Mouse (Mus musculus) thymus, adult 2 months (tissue): ENCODE results near the gene Tmem245. TPM values are rescaled to one million over a fixed set of nuclear protein-coding genes. Genes with fewer than 3 reads are reported as not detected.

ENCODE experiments used
- DNase-seq: peaks from one replicate; pipeline ENCODE4 v3.0.0; 2021
- H3K27ac ChIP-seq: fragments of 200-500 bp; 2 replicates; pipeline ENCODE4 v1.5.1; 2012; ENCODE audit warnings: low read length, control low read depth; ENCODE audit not compliant: control insufficient read depth, insufficient read depth
- H3K27me3 ChIP-seq: fragments of 200-500 bp; 2 replicates; pipeline ENCODE4 v1.6.1; 2012; ENCODE audit warnings: mild to moderate bottlenecking, low read length, moderate library complexity, mixed read lengths; ENCODE audit not compliant: control insufficient read depth, insufficient read depth
- H3K36me3 ChIP-seq: fragments of 200-500 bp; 2 replicates; pipeline ENCODE4 v1.6.1; 2012; ENCODE audit warnings: mild to moderate bottlenecking, low read length, moderate library complexity; ENCODE audit not compliant: control insufficient read depth, insufficient read depth
- H3K4me1 ChIP-seq: fragments of 200-500 bp; replicated peaks from 2 replicates; pipeline ENCODE4 v1.6.1; 2012; ENCODE audit warnings: low read length; ENCODE audit not compliant: control insufficient read depth, insufficient read depth
- H3K4me3 ChIP-seq: fragments of 200-500 bp; 2 replicates; pipeline ENCODE4 v1.5.1; 2012; ENCODE audit warnings: mild to moderate bottlenecking, low read length, control low read depth, moderate library complexity; ENCODE audit not compliant: control insufficient read depth, insufficient read depth
- CTCF ChIP-seq: fragments of 200-500 bp; IDR thresholded peaks from 2 replicates; pipeline ENCODE4 v1.5.1; 2012; ENCODE audit warnings: mild to moderate bottlenecking, control low read depth, low read length, moderate library complexity, borderline replicate concordance; ENCODE audit not compliant: control insufficient read depth, poor library complexity, insufficient read depth; ENCODE audit errors: extremely low read depth
- POLR2A ChIP-seq: fragments of 200-500 bp; IDR thresholded peaks from 2 replicates; pipeline ENCODE4 v1.6.1; 2012; ENCODE audit warnings: mild to moderate bottlenecking, low read length, control low read depth, moderate library complexity; ENCODE audit not compliant: control insufficient read depth, poor library complexity, insufficient read depth; ENCODE audit errors: extremely low read depth
- WGBS: fragments of 180-500 bp; shearing (Covaris S2); methylation state at CpG from one replicate; pipeline ENCODE4 v1.1.7; 2018; 5-methylcytosine and 5-hydroxymethylcytosine counted together
- polyA plus RNA-seq: library from polyadenylated mRNA; depleted of rRNA; stranded (reverse); fragments of >200 nt; gene quantifications from 2 replicates; pipeline ENCODE4 v1.2.3, GENCODE M21; 2012

Gene Tmem245
- polyA plus RNA-seq, 1 experiment = 27.2 TPM

DNA sequence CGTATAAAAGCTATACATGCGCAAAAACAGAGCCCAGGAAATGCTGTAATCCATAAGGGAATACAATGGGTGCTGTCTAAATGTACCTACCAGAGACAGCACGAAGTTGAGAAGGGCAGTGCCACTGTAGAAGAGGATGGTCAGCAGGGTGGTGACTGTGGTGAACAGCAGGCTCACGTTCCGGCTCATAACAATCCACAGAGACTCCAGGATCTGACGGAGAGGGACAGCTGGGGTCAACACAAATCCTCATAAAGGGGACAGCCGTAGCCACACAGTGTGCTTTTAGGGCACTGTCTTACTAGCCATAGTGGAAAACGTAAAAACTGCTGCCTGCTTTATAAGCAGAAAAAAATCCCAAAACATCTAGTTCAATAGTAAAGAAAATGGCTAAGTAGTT lies 48.0 kb downstream of the Tmem245 start:
- 97% methylated on average over 8 of the region's 8 CpGs for WGBS
- no peaks in the 10 kb centered on the region for H3K4me1 ChIP-seq
- H3K36me3 ChIP-seq = peaks cover 31% of the 10 kb centered on the region
- no peak for DNase-seq
- H3K27me3 ChIP-seq = no peaks in the 10 kb centered on the region
- no peak overlapping the region for H3K4me3 ChIP-seq
- no peak for TF ChIP-seq POLR2A
- no peak for TF ChIP-seq CTCF
- H3K27ac ChIP-seq = no peak overlapping the region

DNA sequence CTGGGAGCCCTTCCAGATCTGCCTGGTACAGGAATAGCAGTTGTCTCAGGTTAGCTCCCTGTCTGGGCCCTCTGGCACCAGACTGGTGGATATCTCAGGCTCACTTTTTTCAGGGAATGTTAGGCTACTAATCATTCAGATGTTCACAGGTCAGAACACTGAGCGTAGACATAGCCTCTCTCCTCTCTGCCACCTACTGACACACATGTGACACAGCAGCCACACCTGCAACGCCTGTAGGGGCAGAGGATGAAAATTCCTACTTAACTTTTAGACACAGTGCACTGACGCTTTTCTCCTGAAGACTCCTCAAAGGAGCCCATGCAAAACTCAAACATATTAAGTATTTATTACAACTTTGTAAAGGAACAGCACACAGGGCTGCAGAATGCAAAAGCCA lies 49.7 kb downstream of the Tmem245 start:
- no peak for TF ChIP-seq POLR2A
- TF ChIP-seq CTCF = no peak
- 90% methylated on average over 3 of the region's 3 CpGs for WGBS
- peaks cover 15% of the 10 kb centered on the region for H3K36me3 ChIP-seq

DNA sequence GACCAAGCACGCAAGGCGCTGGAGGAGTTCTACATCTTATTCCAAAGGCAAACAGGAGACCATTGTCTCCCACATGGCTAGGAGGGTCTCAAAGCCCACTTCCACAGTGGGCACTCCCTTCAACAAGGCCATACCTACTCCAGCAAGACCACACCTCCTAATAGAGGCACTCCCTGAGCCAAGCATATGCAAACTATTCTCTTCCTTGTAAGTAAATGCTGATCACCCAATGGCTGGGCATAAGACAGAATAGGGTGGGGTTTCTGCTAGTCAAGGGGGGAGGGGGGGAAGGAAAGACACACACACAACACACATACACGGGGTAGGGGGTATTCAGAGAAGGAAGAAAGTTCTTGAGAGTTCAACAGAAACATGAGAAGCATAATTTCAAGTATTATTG lies 53.0 kb downstream of the Tmem245 start:
- no peak overlapping the region for H3K27ac ChIP-seq
- no peaks in the 10 kb centered on the region for H3K27me3 ChIP-seq
- no peak overlapping the region for H3K4me3 ChIP-seq
- no peak for DNase-seq
- WGBS = 89% methylated on average over 3 of the region's 3 CpGs
- H3K36me3 ChIP-seq = peaks cover 6% of the 10 kb centered on the region
- H3K4me1 ChIP-seq = peaks cover 4% of the 10 kb centered on the region; the same call in 1 of the 2 replicates
- no peak for TF ChIP-seq POLR2A
- no peak for TF ChIP-seq CTCF

More for the DNA sequence above, 49.7 kb downstream of the Tmem245 start:
- peaks cover 4% of the 10 kb centered on the region; the same call in 1 of the 2 replicates for H3K4me1 ChIP-seq
- no peak overlapping the region for H3K4me3 ChIP-seq
- no peak for DNase-seq
- no peak overlapping the region for H3K27ac ChIP-seq
- no peaks in the 10 kb centered on the region for H3K27me3 ChIP-seq

DNA sequence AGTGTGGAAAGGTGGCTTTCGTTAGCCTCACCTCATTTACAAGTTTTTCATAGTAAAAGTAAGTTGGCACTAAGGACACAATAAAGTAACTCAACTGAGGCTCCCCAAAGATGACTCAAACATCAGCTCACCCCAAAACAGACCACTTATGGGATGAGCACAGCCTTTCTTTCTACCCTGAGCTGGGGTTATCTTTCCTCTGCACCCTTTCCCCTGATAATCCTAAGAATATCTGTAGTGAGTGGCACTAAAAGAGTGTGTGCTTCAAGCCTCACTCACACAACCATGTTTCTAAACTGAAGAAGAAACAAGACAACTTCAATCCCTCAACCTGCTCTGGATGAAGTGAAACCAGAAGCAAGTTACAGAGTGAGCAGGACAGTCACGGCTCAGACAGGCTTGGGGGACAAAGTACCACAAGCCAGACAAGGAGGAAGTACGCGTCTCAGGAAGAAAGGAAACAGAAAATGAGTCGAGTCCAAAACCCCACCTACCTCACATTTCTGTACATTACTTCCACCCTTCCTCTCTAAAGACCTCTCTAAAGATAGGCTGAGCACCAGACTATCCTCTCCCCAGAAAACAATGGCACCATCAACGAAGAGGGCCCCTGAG lies 54.6 kb downstream of the Tmem245 start:
- Histone ChIP-seq H3K36me3 (peaks cover 4% of the 10 kb centered on the region; the same call in 1 of the 2 replicates), H3K4me3 (no peak overlapping the region), H3K4me1 (peaks cover 4% of the 10 kb centered on the region; the same call in 1 of the 2 replicates), H3K27ac (no peak overlapping the region), H3K27me3 (no peaks in the 10 kb centered on the region)
- DNase-seq = no peak
- 29% methylated on average over 6 of the region's 6 CpGs for WGBS
- no peak for TF ChIP-seq CTCF
- TF ChIP-seq POLR2A = no peak

DNA sequence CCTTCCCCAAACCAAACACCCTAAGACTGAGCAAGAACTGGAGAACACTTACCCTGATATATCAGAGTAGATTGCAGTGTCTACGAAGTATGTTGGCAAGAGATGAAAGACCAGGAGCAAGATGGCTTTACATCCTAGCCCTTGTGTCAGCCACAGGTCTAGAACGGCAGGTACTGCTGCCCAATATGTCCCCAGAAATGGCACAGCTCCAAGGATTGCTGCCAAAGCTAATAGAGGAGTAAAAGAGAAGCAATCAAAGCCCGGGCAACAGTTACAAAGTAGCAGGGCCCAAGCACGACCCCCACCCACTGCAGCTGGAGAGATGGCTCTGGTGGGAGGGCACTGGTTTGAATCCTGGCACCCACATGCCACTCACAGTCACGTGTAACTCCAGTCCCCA lies 58.8 kb downstream of the Tmem245 start:
- whole genome bisulfite sequencing = 94% methylated on average over 5 of the region's 5 CpGs
- Histone ChIP-seq H3K4me1 (peaks cover 4% of the 10 kb centered on the region; the same call in 1 of the 2 replicates), H3K4me3 (no peak overlapping the region), H3K36me3 (peaks cover 15% of the 10 kb centered on the region), H3K27ac (no peak overlapping the region), H3K27me3 (no peaks in the 10 kb centered on the region)
- TF ChIP-seq POLR2A = no peak
- no peak for TF ChIP-seq CTCF
- DNase-seq = no peak

- Histone ChIP-seq H3K36me3 (peaks cover 15% of the 10 kb centered on the region), H3K4me1 (no peaks in the 10 kb centered on the region)
Observed at GRCm38 (mm10) chr4:56886286-56886979, 60.8 kb downstream of the Tmem245 start.

More at GRCm38 (mm10) chr4:56886286-56886979, 60.8 kb downstream of the Tmem245 start:
- H3K4me3 ChIP-seq = no peak overlapping the region
- TF ChIP-seq POLR2A (no peak), CTCF (no peak)
- DNase-seq = no peak
- no peak overlapping the region for H3K27ac ChIP-seq
- no peaks in the 10 kb centered on the region for H3K27me3 ChIP-seq
- WGBS = 95% methylated on average over 6 of the region's 6 CpGs
